Mouse (Mus musculus): ENCODE results near the gene Sirt2.

DNA sequence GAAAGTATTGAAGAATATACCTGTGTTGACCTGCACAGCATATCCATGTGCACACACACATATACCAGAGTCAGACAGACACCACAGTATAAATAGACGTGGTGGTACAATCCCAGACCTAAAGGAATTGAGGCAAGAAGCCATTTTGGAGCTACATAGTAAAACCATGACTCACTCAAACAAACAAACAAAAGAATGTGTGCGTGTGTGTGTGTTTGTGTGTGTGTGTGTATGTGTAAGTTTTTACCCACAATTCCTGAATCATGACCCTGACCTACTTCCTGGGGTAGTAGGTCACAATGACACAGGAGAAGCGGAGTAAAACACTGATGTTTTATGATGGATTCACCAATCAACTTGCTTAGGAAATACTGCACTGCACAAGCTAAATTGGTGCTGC lies 34.9 kb downstream of the Sirt2 start:
- TF ChIP-seq POLR2A (IDR thresholded peaks at IDR 0.05; ENCODE audit: insufficient read length, low read depth) (no peak), MYOG (IDR thresholded peaks at IDR 0.05; ENCODE audit: control insufficient read depth in 1 of 3, insufficient read depth in 1 of 3, insufficient read length in 2 of 3, low read depth in 2 of 3) (no peak), TCF12 (IDR thresholded peaks at IDR 0.05; ENCODE audit: insufficient read depth, poor library complexity, severe bottlenecking) (no peak)

Data from myocyte (in vitro differentiated cells).